Mouse (Mus musculus) liver, embryonic 14 days (tissue): ENCODE data around the gene Pip5kl1. TPM values are rescaled to one million over a fixed set of nuclear protein-coding genes. Genes with fewer than 3 reads are reported as not detected.

Experiments used
- polyA plus RNA-seq: library from polyadenylated mRNA; depleted of rRNA; stranded (reverse); fragments of >200 nt; gene quantifications from 2 replicates; pipeline ENCODE4 v1.2.3, GENCODE M21; 2012; rRNA removed

Pip5kl1 gene
- polyA plus RNA-seq = 0.01 and 0.14 TPM in 2 replicates

GRCm38 (mm10) chr2:32574497-32574896 is at the start of gene Pip5kl1:
Gene Pip5kl1 (plus strand): TSS chr2:32574797.

DNA sequence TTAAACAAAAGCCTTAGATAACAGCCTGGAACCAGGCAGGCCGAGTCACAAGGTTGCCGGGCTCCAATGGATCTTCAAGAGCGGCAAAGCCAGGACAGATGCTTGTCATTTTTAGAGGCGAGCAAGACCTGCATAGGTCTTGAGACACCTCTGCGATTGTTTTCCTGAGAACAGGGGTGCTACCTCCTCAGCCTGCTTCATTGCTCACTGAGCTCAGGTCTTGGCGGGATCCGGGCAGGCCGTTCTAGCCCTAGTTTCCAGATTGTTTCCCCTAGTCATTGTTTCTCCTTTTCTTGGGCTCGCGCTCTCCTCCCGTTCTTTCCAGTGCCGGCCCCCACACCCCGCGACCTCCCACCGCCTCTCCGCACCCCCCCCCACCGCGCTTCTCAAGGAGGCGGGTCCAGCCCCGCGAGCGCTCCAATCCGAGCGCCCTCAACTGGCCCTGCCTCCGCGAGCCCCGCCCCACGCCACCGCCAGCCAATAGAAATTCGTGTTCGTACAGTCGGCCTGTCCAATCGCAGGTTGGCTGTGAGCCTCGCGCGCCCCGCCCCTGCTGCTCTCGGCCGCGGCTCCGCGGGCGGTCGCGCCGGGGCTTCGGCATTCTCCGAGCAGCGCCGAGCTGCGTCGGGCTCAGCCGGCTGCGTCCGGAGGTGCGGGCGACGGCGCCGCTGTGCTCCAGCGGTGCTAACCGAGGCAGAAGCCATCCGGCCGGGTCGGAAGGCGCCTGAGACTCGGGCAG is 39.7 kb upstream of the Pip5kl1 start, which contains the start of gene Fam102a:
Fam102a (plus strand) TSS at position 600 of the 739 bp plus-strand sequence.

DNA sequence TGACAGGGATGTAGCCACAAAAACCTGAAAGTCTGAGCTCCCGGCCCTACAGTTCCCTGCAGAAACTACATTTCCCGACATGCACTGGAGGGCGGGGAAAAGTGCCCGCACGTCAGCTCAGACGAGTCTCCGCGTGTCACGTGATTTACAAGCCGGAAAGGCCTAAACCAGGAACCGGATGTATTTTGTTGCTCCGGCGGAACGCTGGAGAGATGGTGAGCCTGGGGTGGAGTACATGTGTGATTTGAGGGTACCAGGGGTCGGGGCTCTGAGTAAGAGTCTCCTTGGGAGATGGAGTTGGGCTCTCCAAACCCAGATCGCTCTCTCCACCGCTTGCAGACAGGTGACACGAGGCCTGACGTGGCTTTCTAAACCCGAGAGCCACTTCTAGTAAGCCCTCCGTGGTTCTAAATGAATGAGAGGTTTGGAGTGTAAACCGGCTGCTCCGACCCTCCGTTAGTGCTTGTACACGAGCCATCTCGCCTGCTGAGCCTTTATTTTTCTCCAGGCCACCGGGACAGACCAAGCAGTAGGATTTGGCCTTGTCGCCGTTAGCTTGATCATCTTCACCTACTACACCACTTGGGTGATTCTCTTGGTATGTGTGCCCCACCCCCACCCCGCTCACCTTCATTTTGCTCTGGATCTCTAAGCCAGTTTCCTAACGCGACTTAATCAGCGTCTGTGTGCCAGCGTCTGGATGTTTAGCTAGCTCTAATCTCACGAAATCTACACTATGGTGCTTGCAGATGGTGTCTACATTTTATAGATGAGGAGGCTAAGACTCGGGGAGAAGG is 3.7 kb upstream of the Pip5kl1 start, which contains the start of gene Dpm2:
Dpm2 (plus strand) TSS at position 161 of the 797 bp plus-strand sequence.

DNA sequence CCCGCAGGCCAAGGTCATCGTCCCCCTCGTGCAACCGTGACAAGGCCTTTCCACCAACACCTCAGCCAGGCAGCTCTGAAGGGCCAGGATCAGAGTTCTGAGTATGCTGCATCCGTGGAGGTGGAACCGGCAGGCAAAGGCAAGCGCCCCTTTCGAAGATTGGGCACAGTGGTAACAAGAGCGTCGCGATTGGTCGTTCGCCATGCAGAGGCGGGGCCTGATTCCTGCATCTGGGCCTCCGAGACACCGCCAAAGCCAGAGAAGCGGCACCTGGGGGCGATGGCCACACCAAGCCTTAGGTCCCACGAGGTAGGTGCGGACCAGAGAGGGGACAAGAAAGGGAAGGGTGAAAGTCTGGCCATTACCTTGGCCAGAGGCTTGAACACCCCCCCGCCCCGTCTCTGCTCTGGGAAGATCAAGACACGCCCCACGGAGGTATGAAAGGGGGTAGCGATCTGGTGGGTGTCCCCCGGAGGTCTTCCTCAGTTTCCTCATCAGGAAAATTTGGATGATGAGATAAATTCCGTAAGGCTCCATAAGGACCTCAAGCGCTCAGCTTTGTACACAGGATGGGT is 1.1 kb downstream of the Pip5kl1 start, which contains the start of gene 9430097D07Rik:
9430097D07Rik (minus strand) TSS at position 99 of the 575 bp plus-strand sequence.

GRCm38 (mm10) chr2:32586871-32587351 is 12.3 kb downstream of the Pip5kl1 start, which contains the start of gene St6galnac4:
Gene St6galnac4 (plus strand): TSS chr2:32587095.

GRCm38 (mm10) chr2:32599409-32599808 is 24.8 kb downstream of the Pip5kl1 start, which contains the start of gene St6galnac6:
Gene St6galnac6 (plus strand): TSS chr2:32599709.

GRCm38 (mm10) chr2:32621517-32621859 is 46.9 kb downstream of the Pip5kl1 start, which contains the start of gene Ak1:
Gene Ak1 (plus strand): TSS chr2:32621758.

Other genes with a start within 250 kb of the Pip5kl1 start
- 35.9 and 39.0 TPM in 2 replicates for gene Ciz1, start 222.5 kb upstream of the Pip5kl1 start, polyA plus RNA-seq
- 2.3 and 3.7 TPM in 2 replicates for gene Dnm1, start 221.5 kb upstream of the Pip5kl1 start, polyA plus RNA-seq
- gene 1110008P14Rik, start 192.9 kb upstream of the Pip5kl1 start, polyA plus RNA-seq = 29.5 and 36.7 TPM in 2 replicates
- 28.8 and 40.4 TPM in 2 replicates for gene Lcn2, start 186.5 kb upstream of the Pip5kl1 start, polyA plus RNA-seq
- 11.0 and 11.2 TPM in 2 replicates for gene Ptges2, start 178.9 kb upstream of the Pip5kl1 start, polyA plus RNA-seq
- 1.1 and 1.2 TPM in 2 replicates for gene Naif1, start 124.3 kb upstream of the Pip5kl1 start, polyA plus RNA-seq
- gene Slc25a25, start 123.4 kb upstream of the Pip5kl1 start, polyA plus RNA-seq = 5.9 TPM in 2 replicates
- gene Fam102a, start 39.5 kb upstream of the Pip5kl1 start, polyA plus RNA-seq = 0.90 and 0.97 TPM in 2 replicates
- 47.8 and 53.3 TPM in 2 replicates for gene Dpm2, start 3.9 kb upstream of the Pip5kl1 start, polyA plus RNA-seq
- not detected in 2 replicates for gene 9430097D07Rik, start 887 bp downstream of the Pip5kl1 start, polyA plus RNA-seq
- gene St6galnac4, start 12.3 kb downstream of the Pip5kl1 start, polyA plus RNA-seq = 5.3 and 5.4 TPM in 2 replicates
- 9.7 and 11.1 TPM in 2 replicates for gene St6galnac6, start 24.9 kb downstream of the Pip5kl1 start, polyA plus RNA-seq
- 0.54 and 1.3 TPM in 2 replicates for gene Ak1, start 47.0 kb downstream of the Pip5kl1 start, polyA plus RNA-seq
- 11.3 and 14.1 TPM in 2 replicates for gene Eng, start 71.8 kb downstream of the Pip5kl1 start, polyA plus RNA-seq
- 48.8 and 53.5 TPM in 2 replicates for gene Fpgs, start 129.3 kb downstream of the Pip5kl1 start, polyA plus RNA-seq
- gene Cdk9, start 138.3 kb downstream of the Pip5kl1 start, polyA plus RNA-seq = 52.6 and 57.4 TPM in 2 replicates
- gene Sh2d3c, start 146.3 kb downstream of the Pip5kl1 start, polyA plus RNA-seq = 3.8 and 4.6 TPM in 2 replicates
- gene 6330409D20Rik, start 166.2 kb downstream of the Pip5kl1 start, polyA plus RNA-seq = 0.06 TPM in 1 of 2 replicates, not detected in the other
- 17.3 and 22.1 TPM in 2 replicates for gene Tor2a, start 182.4 kb downstream of the Pip5kl1 start, polyA plus RNA-seq
- 0.21 and 0.23 TPM in 2 replicates for gene Ttc16, start 200.8 kb downstream of the Pip5kl1 start, polyA plus RNA-seq
- 1.6 and 1.8 TPM in 2 replicates for gene Ptrh1, start 201.0 kb downstream of the Pip5kl1 start, polyA plus RNA-seq
- gene Cfap157, start 209.6 kb downstream of the Pip5kl1 start, polyA plus RNA-seq = 0.01 TPM in 1 of 2 replicates, not detected in the other